Mouse (Mus musculus) ES-Bruce4 (cell line): ENCODE data around the gene Tcl1.
"Not testable (repeated sequence)": the region's sequence is repeated elsewhere in the genome, so short reads cannot be mapped to it uniquely, and the experiment has no call there.

Experiments
- EP300 ChIP-seq: IDR thresholded peaks from 2 replicates; pipeline ENCODE4 v1.6.1; 2011; ENCODE audit warnings: low read depth, low read length; ENCODE audit not compliant: insufficient read depth
- POLR2A ChIP-seq: IDR thresholded peaks from one replicate; pipeline ENCODE4 v1.8.1; 2011; ENCODE audit warnings: low read length; ENCODE audit not compliant: insufficient read depth

DNA sequence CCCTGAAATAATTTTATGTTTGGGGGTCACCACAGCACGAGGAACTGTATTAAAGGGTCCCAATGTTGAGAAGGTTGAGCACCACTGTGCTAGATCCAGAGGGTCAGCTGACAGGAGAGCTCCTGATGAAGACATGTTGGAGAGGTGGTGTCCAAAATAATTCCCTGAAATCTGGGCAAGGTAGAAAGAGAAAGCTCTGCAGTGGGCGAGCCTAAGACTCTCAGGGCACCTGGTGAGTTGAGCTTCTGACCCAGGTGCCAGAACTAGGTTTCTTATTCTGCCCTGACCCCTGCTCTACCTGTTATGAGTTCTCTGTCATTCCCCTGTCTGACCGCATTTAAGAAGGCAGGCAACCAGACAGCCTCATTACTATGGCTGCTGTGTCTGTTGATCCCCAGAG, 46.5 kb downstream of the Tcl1 start, which contains the start of gene Tcl1b5:
- TF ChIP-seq EP300, POLR2A: not testable (repeated sequence)
